Mouse (Mus musculus) midbrain, embryonic 11.5 days (tissue): ENCODE measurements around the gene Cpz. TPM values are rescaled to one million over a fixed set of nuclear protein-coding genes. Genes with fewer than 3 reads are reported as not detected.

Source experiments
- ATAC-seq: fragments of 200-750 bp; cut with Nextera tagmentation; 2 replicates; pipeline ENCODE4 v1.8.0; 2017; ENCODE audit warnings: moderate TSS enrichment, moderate library complexity; ENCODE audit not compliant: low FRiP score
- DNase-seq: peaks from one replicate; pipeline ENCODE4 v3.0.0; 2015; ENCODE audit warnings: low spot score; ENCODE audit errors: missing footprints
- H3K27ac ChIP-seq: fragments of 300-500 bp; sonication (generic); 2 replicates; pipeline ENCODE4 v1.5.1; 2014; ENCODE audit warnings: low read depth, low read length
- H3K27me3 ChIP-seq: fragments of 300-500 bp; sonication (generic); 2 replicates; pipeline ENCODE4 v1.6.1; 2014; ENCODE audit warnings: mild to moderate bottlenecking, low read length, moderate library complexity, mixed read lengths; ENCODE audit not compliant: control insufficient read depth, insufficient read depth
- H3K36me3 ChIP-seq: fragments of 300-500 bp; sonication (generic); 2 replicates; pipeline ENCODE4 v1.6.1; 2014; ENCODE audit warnings: mild to moderate bottlenecking, low read length, moderate library complexity, mixed read lengths; ENCODE audit not compliant: control insufficient read depth, insufficient read depth
- H3K4me1 ChIP-seq: fragments of 300-500 bp; sonication (generic); 2 replicates; pipeline ENCODE4 v1.6.1; 2014; ENCODE audit warnings: low read length; ENCODE audit not compliant: control insufficient read depth, insufficient read depth
- H3K4me2 ChIP-seq: fragments of 300-500 bp; sonication (generic); 2 replicates; pipeline ENCODE4 v1.6.1; 2014; ENCODE audit warnings: mild to moderate bottlenecking, moderate library complexity
- H3K4me3 ChIP-seq: fragments of 300-500 bp; sonication (generic); 2 replicates; pipeline ENCODE4 v1.5.1; 2014; ENCODE audit warnings: low read depth, low read length
- H3K9ac ChIP-seq: fragments of 300-500 bp; sonication (generic); 2 replicates; pipeline ENCODE4 v1.6.1; 2014; ENCODE audit warnings: low read length
- H3K9me3 ChIP-seq: fragments of 300-500 bp; sonication (generic); 2 replicates; pipeline ENCODE4 v1.6.1; 2016; ENCODE audit warnings: low read length; ENCODE audit not compliant: control insufficient read depth
- WGBS: fragments of 180-500 bp; shearing (Covaris S2); extraction: QIAGEN DNeasy Blood & Tissue Kit; methylation state at CpG from one replicate; pipeline ENCODE4 v1.1.7; 2014; 5-methylcytosine and 5-hydroxymethylcytosine counted together
- polyA plus RNA-seq: library from polyadenylated mRNA; unstranded; fragments of >200 nt; fragmentation: Nextera tagmentation; extraction: Ambion mirVana; gene quantifications from 2 replicates; pipeline ENCODE4 v1.2.1, GENCODE M21; 2014

Cpz gene
- polyA plus RNA-seq, 1 experiment from 2014 or later: 6.2 TPM

DNA sequence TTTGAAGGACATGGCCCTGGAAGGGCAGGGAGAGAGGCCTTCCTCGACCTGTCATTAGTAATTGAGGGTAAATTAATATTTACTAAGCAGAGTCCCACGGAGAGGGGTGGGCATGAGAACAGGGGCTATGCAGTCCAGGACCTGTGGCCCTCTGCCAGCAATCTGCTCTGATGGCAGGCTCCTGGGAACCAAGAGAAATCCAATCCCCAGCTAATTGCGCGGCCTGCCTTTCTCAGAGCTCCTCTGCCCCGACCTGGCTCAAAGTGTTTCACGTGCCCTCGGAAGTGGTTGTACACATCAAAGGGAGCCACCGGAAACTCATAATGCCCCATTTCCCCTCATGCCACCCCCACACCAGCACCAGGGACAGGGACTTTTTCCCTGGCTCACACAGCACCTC is 63.4 kb downstream of the Cpz start:
- Histone ChIP-seq H3K27ac (no peak overlapping the region), H3K4me2 (no peak overlapping the region), H3K4me1 (no peaks in the 10 kb centered on the region), H3K9me3 (no peaks in the 10 kb centered on the region), H3K9ac (no peak overlapping the region), H3K36me3 (no peaks in the 10 kb centered on the region), H3K4me3 (no peak overlapping the region), H3K27me3 (no peaks in the 10 kb centered on the region)
- WGBS: 80% methylated on average over 8 of the region's 8 CpGs
- DNase-seq (no peak), ATAC-seq (no peak)

DNA sequence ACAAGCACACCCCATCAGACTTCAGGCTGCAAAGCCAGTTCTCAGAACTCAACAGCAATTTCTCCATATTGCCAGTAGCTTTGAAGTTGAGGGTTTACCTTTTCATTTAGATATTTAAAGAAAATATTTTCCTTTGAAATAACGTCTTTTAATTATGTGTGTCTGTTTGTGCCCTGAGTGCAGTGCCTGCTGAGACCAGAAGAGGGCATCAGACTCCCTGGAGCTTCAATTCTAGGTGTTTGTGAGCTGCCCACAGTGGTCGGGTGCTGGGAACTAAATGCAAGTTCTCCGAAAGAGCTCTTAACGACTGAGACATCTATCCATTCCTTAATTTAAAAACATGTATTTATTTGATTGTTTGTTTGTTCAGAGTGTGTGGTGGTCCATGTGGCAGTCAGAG is 65.7 kb downstream of the Cpz start:
- no peaks in the 10 kb centered on the region for H3K36me3 ChIP-seq
- ATAC-seq (no peak), DNase-seq (no peak)
- H3K27me3 ChIP-seq: no peaks in the 10 kb centered on the region
- H3K4me3 ChIP-seq: no peak overlapping the region
- H3K9ac ChIP-seq: no peak overlapping the region
- H3K4me1 ChIP-seq: peaks cover 4% of the 10 kb centered on the region; the same call in 1 of the 2 replicates
- WGBS: 72% methylated on average over 4 of the region's 4 CpGs
- H3K27ac ChIP-seq: no peak overlapping the region
- H3K4me2 ChIP-seq: no peak overlapping the region
- H3K9me3 ChIP-seq: no peaks in the 10 kb centered on the region

DNA sequence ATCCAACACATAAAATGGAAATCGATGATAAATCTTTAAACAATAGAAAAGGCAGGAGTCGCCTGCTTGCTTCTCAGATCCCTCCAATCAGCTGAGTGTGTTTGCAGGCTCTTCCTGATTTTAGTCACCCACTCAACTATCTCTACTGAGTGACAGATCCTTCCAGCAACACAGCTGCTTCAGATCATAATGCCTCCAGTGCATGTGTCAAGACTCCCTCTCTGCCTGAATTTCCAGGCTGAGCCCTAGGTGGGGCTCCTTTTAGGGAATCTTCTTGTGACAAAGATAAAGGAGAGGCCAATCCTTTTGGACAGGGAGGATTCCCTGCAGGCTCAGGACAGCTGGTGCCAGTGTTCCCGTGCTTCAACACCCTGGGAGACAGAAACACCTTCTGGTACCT is 67.2 kb downstream of the Cpz start:
- no peaks in the 10 kb centered on the region for H3K9me3 ChIP-seq
- no peak overlapping the region for H3K4me2 ChIP-seq
- peaks cover 8% of the 10 kb centered on the region; the same call in 1 of the 2 replicates for H3K4me1 ChIP-seq
- WGBS: 66% methylated on average over 3 of the region's 3 CpGs
- H3K36me3 ChIP-seq: no peaks in the 10 kb centered on the region
- H3K9ac ChIP-seq: no peak overlapping the region
- no peak overlapping the region for H3K27ac ChIP-seq
- H3K4me3 ChIP-seq: no peak overlapping the region
- no peaks in the 10 kb centered on the region for H3K27me3 ChIP-seq
- DNase-seq: no peak
- no peak for ATAC-seq

DNA sequence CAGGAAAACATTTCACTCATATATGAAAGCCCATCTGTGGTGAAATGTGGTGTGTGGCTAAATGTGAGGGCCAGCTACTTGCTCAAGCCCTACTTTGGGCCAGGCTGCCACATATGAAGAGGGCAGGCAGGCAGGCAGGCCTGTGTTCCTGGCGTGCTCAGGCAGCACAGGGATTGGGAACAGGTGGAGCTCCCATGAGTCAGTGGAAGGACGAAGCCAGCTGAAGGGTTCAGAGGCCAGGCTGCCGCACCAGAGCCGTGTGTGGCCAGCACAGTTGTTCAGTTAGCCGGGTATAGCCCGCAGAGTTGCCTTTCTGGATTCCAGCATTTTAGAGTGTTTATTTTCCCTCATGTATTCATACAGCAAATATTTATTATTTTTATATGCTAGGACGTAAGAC is 68.1 kb downstream of the Cpz start:
- no peak for ATAC-seq
- Histone ChIP-seq H3K4me3 (no peak overlapping the region), H3K4me2 (no peak overlapping the region), H3K9me3 (no peaks in the 10 kb centered on the region), H3K36me3 (no peaks in the 10 kb centered on the region), H3K4me1 (peaks cover 8% of the 10 kb centered on the region; the same call in 1 of the 2 replicates), H3K9ac (no peak overlapping the region), H3K27ac (no peak overlapping the region), H3K27me3 (no peaks in the 10 kb centered on the region)
- DNase-seq: no peak
- WGBS: 84% methylated on average over 7 of the region's 7 CpGs

DNA sequence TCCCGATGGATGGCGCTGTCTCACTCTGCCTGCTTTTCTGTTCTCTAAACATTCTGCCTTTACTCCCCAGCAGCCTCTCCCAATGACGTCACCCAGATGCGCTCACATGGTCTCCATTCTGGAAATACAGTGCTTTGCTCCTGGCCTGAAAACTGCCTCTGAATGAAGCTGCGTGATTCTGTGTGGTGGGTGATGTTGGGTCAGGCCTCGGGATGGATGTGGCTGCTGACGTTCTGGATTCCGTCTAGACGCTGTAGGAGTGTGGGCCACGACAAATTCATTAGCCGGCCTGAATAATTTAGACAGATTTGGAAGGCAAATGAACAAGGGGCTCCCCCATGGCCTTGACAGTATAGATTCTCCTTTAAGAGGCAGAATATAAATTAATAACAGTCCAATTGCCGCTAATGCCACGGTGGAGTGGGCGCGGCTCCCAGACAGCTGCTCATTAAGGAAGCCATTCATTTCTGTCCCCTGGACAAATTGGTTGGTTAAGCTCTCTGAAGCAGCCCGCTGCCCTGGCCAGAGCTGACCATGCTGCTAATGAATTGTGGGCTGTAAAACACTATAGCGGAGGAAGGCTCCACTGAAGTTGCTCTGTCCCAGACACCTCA is 71.2 kb downstream of the Cpz start:
- peak; percentile 79 for ATAC-seq
- DNase-seq: no peak
- 48% methylated on average over 17 of the region's 17 CpGs for WGBS
- peaks cover 8% of the 10 kb centered on the region; the same call in 1 of the 2 replicates for H3K4me1 ChIP-seq
- no peaks in the 10 kb centered on the region for H3K27me3 ChIP-seq
- H3K36me3 ChIP-seq: no peaks in the 10 kb centered on the region
- no peak overlapping the region for H3K27ac ChIP-seq
- no peak overlapping the region for H3K4me2 ChIP-seq
- no peaks in the 10 kb centered on the region for H3K9me3 ChIP-seq
- H3K9ac ChIP-seq: no peak overlapping the region
- H3K4me3 ChIP-seq: no peak overlapping the region

Other genes starting within 250 kb of the Cpz start
- gene Adra2c, start 247.4 kb downstream of the Cpz start, polyA plus RNA-seq: 0.05 TPM in 1 of 2 replicates, not detected in the other
- 0.10 TPM in 1 of 2 replicates, not detected in the other for gene Hmx1, start 136.6 kb downstream of the Cpz start, polyA plus RNA-seq
- 7.9 and 9.3 TPM in 2 replicates for gene Trmt44, start 49.4 kb upstream of the Cpz start, polyA plus RNA-seq
- 14.6 and 14.9 TPM in 2 replicates for gene Acox3, start 57.3 kb upstream of the Cpz start, polyA plus RNA-seq
- 6.0 and 7.6 TPM in 2 replicates for gene Htra3, start 154.1 kb upstream of the Cpz start, polyA plus RNA-seq
- 2.3 and 3.2 TPM in 2 replicates for gene Sh3tc1, start 214.3 kb upstream of the Cpz start, polyA plus RNA-seq
- 0.36 and 0.51 TPM in 2 replicates for gene Ablim2, start 232.2 kb upstream of the Cpz start, polyA plus RNA-seq